9 mouse cellular contexts compared by ENCODE assay signal in genomic region chr5:44831287-44831686, GRCm38 (mm10). TPM values are rescaled to one million over a fixed set of nuclear protein-coding genes. Genes with fewer than 3 reads are reported as not detected.
DNase-seq lines count a peak whose midpoint lies in the region; ATAC-seq and TF ChIP-seq lines count a peak whose summit lies in the region.
"Had no signal": no experiment of that assay in that cellular context is flagged by ENCODE, and none has a peak within 500 bp of the region (broad histone marks: within the 10 kb centered on the region; RNA-seq: fewer than 3 reads in every experiment).

No protein-coding gene starts in this region.

- no peak for TF ChIP-seq POLR2A in spleen, adult 2 months (IDR thresholded peaks at IDR 0.05; ENCODE audit: low read depth, low read length)
- TF ChIP-seq POLR2A in small intestine, adult 2 months (IDR thresholded peaks at IDR 0.05; ENCODE audit: low read depth, low read length): no peak

- no peak overlapping the region for H3K9ac ChIP-seq in heart, embryonic 12.5 days
- H3K9ac ChIP-seq: midbrain, embryonic 12.5 days had no signal

- WGBS in heart, embryonic 12.5 days: 60% methylated on average over 5 of the region's 5 CpGs
- WGBS in spleen, adult 2 months: 64% methylated on average over 5 of the region's 5 CpGs
- WGBS in small intestine, adult 2 months: 57% methylated on average over 5 of the region's 5 CpGs

- no peak overlapping the region for H3K4me2 ChIP-seq in heart, embryonic 12.5 days
- H3K4me2 ChIP-seq: midbrain, embryonic 12.5 days had no signal

- no peaks in the 10 kb centered on the region for H3K36me3 ChIP-seq in heart, embryonic 12.5 days
- H3K36me3 ChIP-seq in spleen, adult 2 months (ENCODE audit: control insufficient read depth, insufficient read depth, low read length): no peaks in the 10 kb centered on the region
- H3K36me3 ChIP-seq in small intestine, adult 2 months (ENCODE audit: control insufficient read depth, insufficient read depth, low read length): no peaks in the 10 kb centered on the region
- H3K36me3 ChIP-seq: midbrain, embryonic 12.5 days had no signal

- no peak overlapping the region for H3K4me3 ChIP-seq in heart, embryonic 12.5 days
- H3K4me3 ChIP-seq in spleen, adult 2 months (ENCODE audit: extremely low read depth, insufficient read depth, insufficient read length): no peak overlapping the region
- H3K4me3 ChIP-seq in small intestine, adult 2 months (ENCODE audit: low read depth, low read length): no peak overlapping the region
- H3K4me3 ChIP-seq: midbrain, embryonic 12.5 days had no signal

- H3K27me3 ChIP-seq in heart, embryonic 12.5 days (replicated peaks): no peaks in the 10 kb centered on the region
- H3K27me3 ChIP-seq in spleen, adult 2 months (ENCODE audit: control insufficient read depth, insufficient read depth, low read length): no peaks in the 10 kb centered on the region
- H3K27me3 ChIP-seq in small intestine, adult 2 months (ENCODE audit: control insufficient read depth, insufficient read depth, low read length): no peaks in the 10 kb centered on the region
- H3K27me3 ChIP-seq: midbrain, embryonic 12.5 days had no signal

- ATAC-seq in heart, embryonic 12.5 days (ENCODE audit: insufficient number of reproducible peaks, low FRiP score): no peak

- no peak overlapping the region for H3K27ac ChIP-seq in heart, embryonic 12.5 days (ENCODE audit: poor library complexity, severe bottlenecking)
- no peak overlapping the region for H3K27ac ChIP-seq in spleen, adult 2 months (ENCODE audit: insufficient read depth, low read length)
- H3K27ac ChIP-seq in small intestine, adult 2 months (ENCODE audit: insufficient read depth, low read depth, low read length): no peak overlapping the region
- H3K27ac ChIP-seq: midbrain, embryonic 12.5 days had no signal

- H3K9me3 ChIP-seq in heart, embryonic 12.5 days (replicated peaks): no peaks in the 10 kb centered on the region
- H3K9me3 ChIP-seq: midbrain, embryonic 12.5 days had no signal

- DNase-seq in heart, adult 18-20 months: peak; percentile 33 to 70
- no peak for DNase-seq in spleen, adult 2 months (ENCODE audit: low read depth in 1 of 2, low spot score in 2 of 2)
- no peak for DNase-seq in spleen, adult 12 weeks (ENCODE audit: low spot score)
- DNase-seq in c-Kit-positive CD71-negative TER-119-negative erythroid progenitor cells, embryonic 14.5 days (ENCODE audit: low read depth): peak; percentile 13
- DNase-seq in kidney, postnatal 14 days: peak; percentile 22
- DNase-seq in frontal cortex, postnatal 14 days (ENCODE audit: low spot score in 2 of 2): no peak

- peak; percentile 15; the same call in 1 of the 2 replicates for TF ChIP-seq CTCF in spleen, adult 2 months (IDR thresholded peaks at IDR 0.05; ENCODE audit: extremely low read depth, insufficient read depth, insufficient read length, insufficient replicate concordance)
- TF ChIP-seq CTCF in small intestine, adult 2 months (IDR thresholded peaks at IDR 0.05; ENCODE audit: extremely low read depth, insufficient read length, insufficient replicate concordance, low read depth, low read length): peak; percentile 52; the same call in 1 of the 2 replicates

- H3K4me1 ChIP-seq in heart, embryonic 12.5 days (replicated peaks): no peaks in the 10 kb centered on the region
- no peaks in the 10 kb centered on the region for H3K4me1 ChIP-seq in spleen, adult 2 months (ENCODE audit: control insufficient read depth, insufficient read depth, insufficient read length)
- no peaks in the 10 kb centered on the region for H3K4me1 ChIP-seq in small intestine, adult 2 months (ENCODE audit: control insufficient read depth, insufficient read depth, insufficient read length, low read length)
- H3K4me1 ChIP-seq: midbrain, embryonic 12.5 days had no signal

RNA-seq across cellular contexts. Expression of gene Ldb2, which starts 31.8 kb away (rescaled TPM):
- 1 to 10 TPM; 6.1 to 6.8 TPM for total RNA-seq in heart, adult 18-20 months (2021)
- polyA plus RNA-seq in heart, embryonic 12.5 days (2016; fragmentation: Nextera tagmentation; extraction: Ambion mirVana): 8.8 and 10.4 TPM in 2 replicates
- polyA plus RNA-seq in spleen, adult 2 months (2012; rRNA removed): 9.5 and 10.9 TPM in 2 replicates
- polyA plus RNA-seq in small intestine, adult 2 months (2012; rRNA removed): 1.6 and 2.8 TPM in 2 replicates

Comparison
In these comparisons a context has a peak if more than half of its experiments do, and no peak if none do; other contexts are left out.
1. DNase-seq: peak in heart, adult 18-20 months (2 of 2), c-Kit-positive CD71-negative TER-119-negative erythroid progenitor cells, embryonic 14.5 days (single experiment) and kidney, postnatal 14 days (single experiment); none in spleen, adult 2 months (0 of 2), spleen, adult 12 weeks (single experiment) and frontal cortex, postnatal 14 days (0 of 2).